Mouse (Mus musculus) gastrocnemius, postnatal 4 days (tissue): ENCODE measurements at regions not wholly inside any gene's neighbourhood (a gene's known extent, or its start where the extent isn't known, plus 50 kb on each side); places are given as distances from the start of the nearest gene placed in this dataset.
A peak's percentile ranks its signal among the peaks of the same experiment; 100 is the strongest.

Experiments
- DNase-seq, 2 experiments: peaks; one replicate each; pipeline ENCODE4 v3.0.0; 2021 to 2022; ENCODE audit warnings: low spot score in 2 of 2, mixed read lengths in 2 of 2

DNA sequence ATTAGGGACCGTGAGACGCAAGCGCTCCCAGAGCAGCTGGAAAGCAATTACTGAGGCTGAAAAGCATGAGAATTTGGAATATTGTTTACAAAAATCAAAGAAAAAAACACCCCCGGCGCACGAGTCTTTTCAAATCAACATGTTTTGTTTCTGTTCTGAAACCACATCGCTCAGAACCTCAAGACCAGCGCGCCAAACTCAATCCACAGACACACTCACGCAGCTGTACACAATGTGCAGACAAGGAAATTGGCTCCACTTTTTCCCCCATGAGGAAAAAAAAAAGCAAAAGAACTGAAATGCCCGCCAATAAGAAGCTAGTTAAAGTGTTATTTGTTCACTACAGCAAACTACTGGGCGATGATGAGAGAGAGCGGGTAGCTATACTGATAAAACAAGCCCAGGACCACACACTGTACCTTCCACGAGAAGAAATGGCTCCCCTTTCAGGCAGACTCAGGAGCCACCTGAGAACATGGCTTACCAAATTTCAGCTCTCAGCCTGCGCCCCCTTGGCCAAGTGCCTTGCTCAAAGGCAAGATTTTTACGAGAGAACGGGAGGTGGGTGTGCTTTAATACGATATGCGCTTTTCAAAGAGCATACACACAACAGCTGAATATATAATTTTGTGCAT lies 222.5 kb upstream of the Akirin2 start:
- no peak for DNase-seq

DNA sequence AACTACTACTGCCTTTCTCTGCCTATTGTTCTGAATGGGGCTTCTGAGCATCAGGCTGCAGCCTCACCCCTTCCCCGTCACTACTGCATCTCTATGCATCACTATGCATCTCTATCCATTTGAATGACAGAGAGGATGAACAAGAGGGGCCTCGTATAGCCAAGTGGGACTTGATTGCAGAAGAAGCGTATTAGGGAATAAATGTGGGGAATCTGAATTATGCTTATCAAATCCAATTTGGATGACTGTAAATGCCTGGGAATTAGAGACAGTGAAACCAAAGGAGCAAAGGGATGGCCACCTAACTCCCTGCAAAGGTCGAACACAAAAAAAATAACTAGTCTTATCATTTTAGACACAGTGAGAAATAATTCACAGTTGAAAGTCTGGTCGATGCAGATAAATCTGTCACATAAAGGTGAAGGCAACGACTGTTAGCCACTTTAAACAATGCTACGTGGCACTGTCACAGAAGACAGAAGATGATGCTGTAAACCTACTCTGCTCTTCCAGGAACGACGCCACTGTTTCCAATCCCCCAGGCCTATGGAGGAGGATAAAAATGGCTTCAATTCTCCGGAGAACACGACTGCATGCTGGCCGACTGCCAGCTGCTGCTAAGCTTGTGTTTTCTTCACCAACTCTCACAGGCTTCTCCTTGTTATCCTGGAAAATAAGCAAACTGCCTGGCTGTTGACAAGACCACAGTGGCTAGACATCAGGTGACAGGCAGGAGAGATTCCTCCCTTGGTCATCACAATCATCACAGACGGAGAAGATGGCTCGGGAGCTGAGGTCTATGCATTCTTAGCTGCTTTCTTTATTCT lies 213.6 kb upstream of the Akirin2 start:
- DNase-seq: peak in 1 of 2 experiments; percentile 20

DNA sequence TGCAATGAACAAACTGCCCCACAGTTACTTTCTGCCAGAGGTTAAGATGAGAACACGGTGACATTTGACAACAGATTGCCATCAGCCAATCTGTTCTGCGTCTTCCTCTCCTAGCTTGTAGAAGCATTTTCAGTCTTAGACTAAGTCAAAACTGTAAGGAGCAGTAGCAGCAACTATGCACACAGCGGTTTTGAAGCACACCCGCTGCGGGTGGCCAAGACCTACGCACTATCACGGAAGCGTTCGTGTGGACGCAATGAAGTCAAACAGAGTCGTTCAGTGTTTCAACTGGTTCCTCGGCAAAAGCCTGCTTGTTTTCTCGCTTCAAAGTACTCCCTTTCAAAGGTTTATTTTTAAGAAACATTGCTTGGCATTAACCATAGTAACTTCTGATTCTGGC lies 212.9 kb upstream of the Akirin2 start:
- DNase-seq: no peak

DNA sequence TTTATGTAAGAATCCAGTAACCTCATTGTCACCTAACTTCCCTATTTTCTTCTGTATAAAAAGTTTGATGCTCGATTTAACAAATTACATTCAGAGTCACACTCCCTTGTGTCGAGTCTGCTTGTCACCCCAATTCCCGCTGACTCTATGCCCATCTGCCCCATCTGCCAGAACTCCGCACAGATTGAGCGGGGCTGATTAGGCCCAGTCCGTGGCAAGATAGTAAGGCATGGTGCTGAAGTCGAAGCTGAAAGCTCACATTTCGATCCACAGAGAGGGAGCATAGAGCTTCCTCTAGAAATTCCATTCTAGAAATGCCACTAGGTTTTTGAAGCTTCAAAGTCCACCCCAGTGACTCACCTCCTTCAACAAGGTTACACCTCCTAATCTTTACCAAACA lies 210.7 kb upstream of the Akirin2 start:
- DNase-seq: no peak

DNA sequence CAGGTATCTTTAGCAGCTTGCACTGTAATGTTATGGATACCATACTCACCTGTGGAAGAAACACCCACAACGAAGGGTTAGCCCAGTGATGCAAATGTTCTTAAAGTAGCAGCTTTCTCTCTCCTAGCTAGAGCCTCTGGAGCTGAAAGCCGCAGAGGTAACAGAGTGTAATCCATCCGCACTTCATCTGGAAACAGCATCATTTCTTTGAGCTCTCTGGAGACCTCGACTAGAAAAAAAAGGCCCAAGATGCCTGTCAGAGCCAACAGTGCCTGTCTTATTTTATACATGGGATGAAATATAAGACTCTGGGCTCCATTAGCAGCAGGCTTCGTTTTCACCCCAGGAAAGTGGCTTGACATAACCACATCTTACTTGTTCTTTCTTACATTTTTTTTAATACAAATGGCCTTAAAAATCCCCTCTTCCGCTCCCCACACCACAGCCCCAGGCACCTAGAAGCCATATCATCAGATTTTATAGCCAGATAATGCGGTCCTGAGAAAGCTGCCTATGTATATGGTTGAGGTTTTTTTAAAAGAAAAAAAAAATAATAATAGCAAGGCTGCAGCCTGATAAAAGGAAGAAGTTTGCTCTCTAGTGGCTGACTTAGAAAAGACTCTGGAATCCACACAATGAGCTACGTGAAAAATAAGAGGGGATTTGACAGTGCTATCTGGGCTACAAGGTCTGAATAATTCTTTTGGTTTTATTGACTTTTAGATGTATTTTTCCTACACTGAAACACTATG lies 179.3 kb upstream of the Akirin2 start:
- DNase-seq: no peak

DNA sequence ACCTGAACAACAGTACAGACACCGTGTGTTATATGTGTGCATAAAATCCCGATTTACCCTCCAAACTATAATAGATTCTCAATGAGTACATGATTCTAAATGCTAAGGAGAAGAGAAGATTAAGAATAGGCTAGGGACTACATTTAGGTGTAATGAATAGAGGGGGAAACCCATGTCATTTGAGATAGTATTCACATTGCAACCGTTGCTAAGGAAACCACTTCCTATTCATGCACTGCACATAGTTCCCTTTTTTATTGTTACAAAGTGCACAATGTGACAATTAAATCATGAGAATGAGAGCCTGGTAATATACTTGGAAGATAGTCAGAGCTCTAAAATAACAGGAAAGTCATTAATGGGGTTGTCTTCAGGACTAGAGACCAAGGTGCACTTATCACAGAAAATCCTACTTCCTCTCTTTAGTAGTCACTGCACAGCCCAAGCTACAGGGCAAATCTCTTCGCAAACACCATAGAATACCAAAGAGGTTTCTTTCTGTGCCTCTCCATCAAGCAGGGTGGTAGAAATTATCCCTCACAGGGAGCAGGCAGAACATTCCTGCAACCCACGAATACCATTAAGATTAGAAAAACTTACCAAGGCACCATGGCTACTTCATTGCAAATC lies 164.3 kb upstream of the Akirin2 start:
- no peak for DNase-seq

DNA sequence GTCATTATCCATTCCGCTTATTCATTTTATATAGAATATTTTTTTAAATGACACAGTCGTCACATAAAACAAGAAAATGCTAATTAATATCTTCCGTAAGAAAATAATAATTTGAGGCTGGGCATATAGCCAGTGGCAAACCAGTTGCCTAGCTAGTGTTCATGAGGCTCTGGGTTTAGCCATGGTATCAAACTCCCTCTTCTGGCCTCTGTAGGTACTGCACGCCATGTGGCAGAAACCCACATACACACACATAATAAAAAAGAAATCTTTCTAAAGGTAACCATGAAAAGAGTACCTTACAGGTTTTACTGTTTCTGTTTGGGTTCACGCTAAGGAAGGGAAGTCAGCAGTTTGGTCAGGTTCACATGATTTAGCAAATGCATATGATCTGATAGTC lies 159.2 kb upstream of the Akirin2 start:
- no peak for DNase-seq

DNA sequence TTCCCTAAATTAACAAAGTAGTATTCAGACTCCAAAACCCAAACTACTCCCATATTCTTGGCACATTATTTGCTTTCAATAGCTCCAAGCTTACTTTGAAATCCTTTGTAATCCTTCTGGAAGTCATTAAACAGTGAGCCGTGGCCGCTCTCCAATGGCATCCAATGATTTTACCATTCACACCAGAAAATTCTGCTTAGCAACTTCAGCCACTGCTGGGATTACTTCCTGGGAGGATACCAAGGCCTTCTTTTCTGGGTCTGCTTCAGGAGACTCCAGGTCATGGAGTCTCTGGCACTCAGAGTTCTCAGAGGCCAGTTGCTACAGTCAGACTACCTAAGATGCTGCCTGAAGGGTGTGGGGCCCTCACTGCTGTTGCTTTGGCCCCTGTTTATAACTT lies 147.7 kb upstream of the Akirin2 start:
- DNase-seq: peak; percentile 24 to 60

DNA sequence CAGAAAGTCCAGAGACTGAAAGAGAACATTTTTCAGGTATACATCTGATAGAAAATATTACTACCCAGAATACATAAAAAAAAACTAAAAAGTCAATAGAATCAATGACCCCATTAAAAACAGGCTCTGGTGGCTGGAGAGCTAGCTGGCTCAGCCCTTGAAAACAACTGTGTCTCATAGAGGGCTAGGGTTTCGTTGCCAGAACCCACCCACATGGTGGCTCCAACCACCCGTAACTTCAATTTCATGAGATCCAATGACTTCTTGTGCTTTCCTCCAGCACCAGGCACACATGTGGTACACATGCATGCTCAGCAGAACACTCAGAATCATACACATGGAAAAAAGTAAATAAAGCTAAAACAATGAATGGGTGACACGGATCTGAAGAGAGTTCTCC lies 143.6 kb upstream of the Akirin2 start:
- no peak for DNase-seq

DNA sequence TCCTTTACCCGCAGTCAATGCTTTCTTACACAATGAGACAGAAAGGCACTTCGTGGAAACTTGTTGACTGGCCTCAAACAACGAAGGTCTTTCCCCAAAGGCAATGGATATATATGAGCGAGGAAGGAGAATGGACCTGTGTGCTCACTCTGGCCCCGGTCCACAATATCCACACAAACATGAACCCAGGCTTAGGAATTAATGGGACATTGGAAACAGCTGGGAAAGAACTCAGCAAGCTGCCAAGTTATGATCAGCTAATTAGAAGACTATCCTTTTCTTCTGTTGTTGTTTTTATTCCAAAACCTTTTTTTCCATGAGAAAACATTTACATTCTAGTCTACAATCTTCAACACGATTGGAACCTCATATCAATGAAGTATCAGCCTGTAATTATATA lies 129.8 kb upstream of the Akirin2 start:
- no peak for DNase-seq

DNA sequence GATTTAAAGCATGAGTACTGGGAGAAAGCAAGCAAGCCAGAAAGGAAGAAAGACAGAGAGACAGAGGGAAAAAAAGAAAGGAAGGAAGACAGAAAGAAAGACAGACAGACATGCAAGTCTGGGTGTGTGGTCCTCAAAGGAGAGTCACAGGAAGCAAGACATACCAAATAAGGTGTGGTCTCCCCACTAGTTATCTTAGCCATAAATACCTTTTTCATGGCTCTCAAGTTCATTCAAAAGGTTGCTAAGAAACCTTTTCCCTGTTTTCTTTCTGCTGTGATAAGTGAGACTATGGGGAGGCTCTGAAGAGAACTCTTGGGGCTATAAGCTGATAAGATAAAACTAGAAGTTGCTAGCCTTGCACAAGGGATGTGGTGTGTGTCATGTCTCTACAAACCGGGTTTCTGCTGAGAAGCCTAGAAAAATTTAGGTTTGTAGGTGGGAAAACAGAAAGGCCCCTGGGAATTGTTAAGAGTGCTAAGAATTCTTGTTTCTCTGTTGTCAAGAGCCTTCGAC lies 126.5 kb upstream of the Akirin2 start:
- no peak for DNase-seq

DNA sequence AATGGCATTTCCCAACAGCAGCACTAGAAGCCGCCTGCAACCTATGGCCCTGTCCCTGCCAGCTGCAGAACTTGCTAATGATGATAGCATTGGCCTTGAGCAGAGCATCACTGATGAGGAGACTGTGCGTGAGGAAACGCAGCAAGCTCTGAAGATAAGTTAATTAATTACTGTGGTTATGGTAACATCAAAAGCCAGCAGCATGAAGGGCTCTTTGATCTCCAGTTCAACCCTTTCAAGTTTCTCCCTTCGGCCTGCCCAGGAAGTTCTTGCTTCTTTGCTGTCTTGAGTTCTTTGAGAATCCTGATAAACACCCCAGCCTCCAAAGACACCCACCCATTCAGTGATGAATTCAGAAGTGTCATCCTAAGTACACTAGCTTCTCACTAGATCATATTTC lies 121.7 kb upstream of the Akirin2 start:
- no peak for DNase-seq

DNA sequence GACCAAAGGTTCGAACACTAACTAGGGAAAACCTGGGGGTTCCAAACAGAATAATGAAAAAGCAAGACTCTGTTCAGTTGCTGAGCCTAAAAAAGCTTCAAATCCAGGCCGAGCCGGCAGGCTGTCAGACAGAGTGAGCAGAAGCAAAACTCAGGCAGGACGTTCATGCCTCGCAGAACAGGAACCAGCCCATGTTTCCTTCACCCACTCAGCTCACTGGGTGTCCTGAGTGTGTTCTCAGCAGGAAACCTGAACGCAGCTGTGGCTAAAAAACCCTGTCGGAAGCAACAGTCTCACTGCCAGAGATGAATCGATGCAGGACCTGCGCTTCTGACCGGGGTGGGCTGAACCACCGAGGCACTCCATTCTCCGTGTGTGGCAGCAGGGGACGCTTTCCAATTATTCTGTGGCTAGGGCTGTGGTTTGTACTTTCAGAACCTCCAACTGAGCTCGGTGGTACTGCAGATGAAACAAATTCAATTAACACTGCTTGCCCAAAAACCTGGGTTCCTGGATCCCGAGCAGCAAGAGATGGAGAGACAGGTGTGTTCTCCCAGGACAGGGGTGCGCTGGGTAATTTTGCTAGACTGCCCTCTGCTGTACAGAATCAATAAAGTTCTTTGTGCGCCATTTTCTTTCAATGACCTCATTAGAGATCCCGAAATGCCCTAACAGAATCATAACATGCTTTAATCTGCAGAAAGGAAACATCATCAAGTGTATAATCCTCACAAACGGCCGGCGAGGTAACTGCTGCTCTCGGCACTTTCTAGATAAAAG lies 121.1 kb upstream of the Akirin2 start:
- DNase-seq: no peak

DNA sequence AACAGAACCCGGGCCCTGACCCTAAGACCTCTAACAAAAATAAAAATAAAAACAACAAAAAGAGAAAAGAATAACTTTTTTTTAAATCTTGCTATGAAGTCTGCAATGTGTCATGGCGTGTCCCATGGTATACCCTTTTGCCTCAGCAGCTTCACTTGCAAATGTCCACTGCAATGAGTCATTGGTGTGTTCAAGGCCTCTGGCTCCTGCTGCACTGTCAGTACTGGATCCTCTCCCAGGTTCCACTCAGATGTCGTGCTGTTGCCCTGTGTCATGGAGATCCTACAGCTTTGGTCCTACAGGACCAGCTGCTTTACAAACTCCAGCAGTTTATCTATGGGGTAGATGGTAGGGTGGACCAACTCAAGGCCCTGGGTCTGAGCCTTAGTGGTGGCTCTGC lies 113.4 kb upstream of the Akirin2 start:
- no peak for DNase-seq

DNA sequence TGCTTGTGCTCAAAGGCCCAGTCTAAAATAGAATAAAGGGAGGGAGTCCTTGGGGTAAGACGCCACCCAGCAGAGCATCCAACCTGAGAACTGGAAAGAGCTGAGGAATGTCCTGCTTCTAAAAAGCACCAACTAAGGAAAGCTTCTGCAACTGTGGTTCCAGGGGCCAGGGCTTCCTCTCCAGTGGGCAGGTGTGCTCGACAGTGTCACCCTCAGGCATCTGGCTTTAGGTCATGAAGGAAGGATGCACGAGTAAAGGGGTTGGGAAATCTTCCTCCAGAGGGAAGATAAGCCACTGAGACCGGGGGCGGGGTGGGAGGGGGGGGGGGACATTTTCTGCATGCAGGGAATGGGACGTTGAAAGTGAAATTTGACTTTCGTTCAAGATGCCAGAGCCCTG lies 101.2 kb upstream of the Akirin2 start:
- DNase-seq: no peak

DNA sequence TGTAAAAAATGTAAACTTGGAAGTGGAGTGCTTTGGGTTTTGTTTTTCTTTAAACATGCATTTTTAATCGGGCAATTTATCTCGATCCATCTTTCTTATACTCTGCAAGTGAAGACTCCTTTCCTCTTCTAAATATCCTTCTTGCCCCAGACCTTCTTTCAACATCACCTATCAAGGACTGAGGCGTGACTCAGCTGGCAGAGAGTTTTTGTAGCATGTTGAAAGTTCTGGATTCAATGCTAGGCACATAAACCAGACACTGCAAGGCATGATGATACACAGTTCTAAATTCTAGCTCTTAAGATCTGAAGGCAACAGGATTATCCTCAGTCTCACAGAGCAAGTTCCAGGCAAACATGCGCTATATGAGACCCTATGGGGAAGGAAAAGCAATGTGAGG lies 88.1 kb upstream of the Akirin2 start:
- DNase-seq: no peak

DNA sequence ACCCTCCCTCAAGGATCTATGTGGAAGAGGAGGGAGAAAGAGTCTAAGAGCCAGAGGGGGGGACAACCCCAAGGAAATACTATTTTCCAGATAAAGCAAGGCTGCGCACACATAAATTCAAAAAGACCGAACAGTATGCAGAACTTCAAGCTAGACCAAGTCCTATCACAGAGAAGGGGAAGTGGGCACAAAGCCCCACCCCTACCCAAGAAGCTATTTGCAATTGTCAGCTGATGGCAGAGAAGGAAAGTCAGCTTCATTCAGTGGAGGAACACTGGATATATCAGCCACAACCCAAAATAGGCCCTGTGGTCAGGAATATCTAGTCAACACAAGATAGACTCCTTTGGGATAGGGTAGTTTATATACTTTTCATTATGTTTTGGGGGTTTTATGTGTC lies 84.9 kb upstream of the Akirin2 start:
- no peak for DNase-seq

DNA sequence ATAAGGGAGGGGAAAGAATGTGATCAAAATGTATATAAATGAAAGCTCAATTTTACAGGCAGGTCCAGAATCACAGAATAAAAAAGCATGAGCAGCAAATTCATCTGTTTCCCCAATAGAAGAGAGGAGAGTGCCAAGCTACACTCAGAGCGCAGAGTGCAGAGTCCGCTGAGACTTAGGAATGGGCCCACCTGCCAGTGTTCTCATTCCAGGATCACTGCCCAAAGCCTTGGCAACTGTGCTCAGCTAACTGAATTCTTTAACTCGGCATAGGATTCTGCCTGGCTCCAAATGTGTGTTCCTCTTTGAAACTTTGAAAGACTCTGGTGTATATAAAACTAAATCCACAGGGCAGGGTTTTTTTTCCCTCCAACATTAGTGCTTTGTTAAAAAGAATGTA lies 84.4 kb upstream of the Akirin2 start:
- DNase-seq: peak in 1 of 2 experiments; percentile 33

DNA sequence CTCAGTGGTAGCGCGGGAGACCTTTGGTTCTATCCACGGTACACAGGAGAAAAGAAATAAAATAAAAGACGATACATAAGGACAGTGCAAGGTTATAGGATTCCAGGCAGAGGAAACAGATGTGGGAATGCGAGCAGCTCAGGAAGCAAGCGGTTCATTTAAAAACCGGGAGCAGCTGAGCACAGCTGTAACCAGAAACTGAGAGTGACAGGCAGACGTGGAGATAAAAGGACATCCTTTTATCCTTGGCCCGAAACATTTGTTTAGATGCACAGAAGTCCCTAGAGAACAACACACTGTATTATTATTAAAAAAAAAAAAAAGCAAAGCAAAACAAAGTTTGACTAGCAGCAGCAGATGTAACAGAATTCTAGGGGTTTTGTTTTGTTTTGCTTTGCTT lies 82.6 kb upstream of the Akirin2 start:
- DNase-seq: no peak

DNA sequence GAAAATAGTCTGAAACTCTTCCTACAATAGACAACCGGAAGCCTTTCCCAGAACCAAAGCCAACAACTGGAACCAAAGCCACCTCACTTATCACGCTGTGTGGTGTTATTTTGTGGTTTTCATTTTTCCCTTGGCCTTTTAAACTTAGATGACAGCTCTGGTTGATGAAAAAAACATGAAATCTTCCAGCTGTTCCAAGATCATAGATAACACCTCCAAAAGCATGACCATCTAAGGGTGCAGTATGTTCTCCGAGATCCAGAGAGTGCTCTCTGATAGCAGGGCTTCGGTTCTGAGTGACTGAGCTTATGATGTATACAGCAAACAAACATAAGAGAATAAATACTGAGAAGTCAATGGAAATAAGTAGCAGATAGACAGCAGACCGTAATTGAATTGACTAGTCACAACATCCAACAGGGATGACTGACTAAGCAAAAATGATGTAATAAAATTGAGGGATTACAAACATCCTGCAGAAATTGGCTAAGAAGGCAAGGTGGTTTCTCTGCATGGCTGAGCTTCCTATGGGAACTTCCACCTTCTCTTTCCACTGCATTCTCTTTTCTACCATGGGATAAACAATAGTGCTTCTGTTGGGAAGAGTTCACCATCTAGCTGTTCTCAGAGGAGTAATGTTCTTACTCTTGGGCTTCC lies 74.8 kb upstream of the Akirin2 start:
- DNase-seq: no peak
